Mouse (Mus musculus): ENCODE measurements around the gene Inka2. TPM values are rescaled to one million over a fixed set of nuclear protein-coding genes. Genes with fewer than 3 reads are reported as not detected.

Gene Inka2
- polyA plus RNA-seq, 1 experiment: 15.0 TPM

- no peak for DNase-seq
- Histone ChIP-seq H3K4me1 (ENCODE audit: control insufficient read depth, insufficient read depth, low read length) (peaks cover 2% of the 10 kb centered on the region), H3K4me3 (replicated peaks; ENCODE audit: insufficient read depth, low read depth, low read length) (no peak overlapping the region), H3K27me3 (ENCODE audit: control insufficient read depth, insufficient read depth, low read length) (no peaks in the 10 kb centered on the region), H3K27ac (ENCODE audit: insufficient read depth, low read length) (no peak overlapping the region)
- TF ChIP-seq CTCF (IDR thresholded peaks at IDR 0.05; ENCODE audit: borderline replicate concordance, insufficient read depth, low read depth, low read length): no peak
Observed at GRCm38 (mm10) chr3:105758098-105758497, 53.7 kb downstream of the Inka2 start.

GRCm38 (mm10) chr3:105758658-105759057 lies 54.3 kb downstream of the Inka2 start:
- no peak for DNase-seq
- Histone ChIP-seq H3K4me3 (replicated peaks; ENCODE audit: insufficient read depth, low read depth, low read length) (no peak overlapping the region), H3K4me1 (ENCODE audit: control insufficient read depth, insufficient read depth, low read length) (peaks cover 5% of the 10 kb centered on the region), H3K27ac (ENCODE audit: insufficient read depth, low read length) (no peak overlapping the region), H3K27me3 (ENCODE audit: control insufficient read depth, insufficient read depth, low read length) (no peaks in the 10 kb centered on the region)
- no peak for TF ChIP-seq POLR2A (IDR thresholded peaks at IDR 0.05; ENCODE audit: borderline replicate concordance, insufficient read depth, low read length)
- TF ChIP-seq CTCF (IDR thresholded peaks at IDR 0.05; ENCODE audit: borderline replicate concordance, insufficient read depth, low read depth, low read length): no peak
- WGBS: 53% methylated on average over 4 of the region's 4 CpGs

- H3K4me1 ChIP-seq (ENCODE audit: control insufficient read depth, insufficient read depth, low read length): peaks cover 5% of the 10 kb centered on the region
- no peak for DNase-seq
- 94% methylated on average over 3 of the region's 3 CpGs for WGBS
- no peak overlapping the region for H3K27ac ChIP-seq (ENCODE audit: insufficient read depth, low read length)
- TF ChIP-seq CTCF (IDR thresholded peaks at IDR 0.05; ENCODE audit: borderline replicate concordance, insufficient read depth, low read depth, low read length) (no peak), POLR2A (IDR thresholded peaks at IDR 0.05; ENCODE audit: borderline replicate concordance, insufficient read depth, low read length) (no peak)
- no peaks in the 10 kb centered on the region for H3K27me3 ChIP-seq (ENCODE audit: control insufficient read depth, insufficient read depth, low read length)
- H3K4me3 ChIP-seq (replicated peaks; ENCODE audit: insufficient read depth, low read depth, low read length): no peak overlapping the region
Observed at GRCm38 (mm10) chr3:105760063-105760462, 55.7 kb downstream of the Inka2 start.

GRCm38 (mm10) chr3:105763132-105763851 lies 58.9 kb downstream of the Inka2 start:
- Histone ChIP-seq H3K4me1 (ENCODE audit: control insufficient read depth, insufficient read depth, low read length) (peaks cover 3% of the 10 kb centered on the region), H3K27me3 (ENCODE audit: control insufficient read depth, insufficient read depth, low read length) (no peaks in the 10 kb centered on the region), H3K27ac (ENCODE audit: insufficient read depth, low read length) (no peak overlapping the region), H3K4me3 (replicated peaks; ENCODE audit: insufficient read depth, low read depth, low read length) (no peak overlapping the region)
- no peak for DNase-seq
- WGBS: 59% methylated on average over 4 of the region's 4 CpGs
- TF ChIP-seq CTCF (IDR thresholded peaks at IDR 0.05; ENCODE audit: borderline replicate concordance, insufficient read depth, low read depth, low read length) (no peak), POLR2A (IDR thresholded peaks at IDR 0.05; ENCODE audit: borderline replicate concordance, insufficient read depth, low read length) (no peak)

- no peak overlapping the region for H3K4me3 ChIP-seq (replicated peaks; ENCODE audit: insufficient read depth, low read depth, low read length)
- DNase-seq: no peak
- peaks cover under 1% of the 10 kb centered on the region; the same call in 1 of the 2 replicates for H3K4me1 ChIP-seq (ENCODE audit: control insufficient read depth, insufficient read depth, low read length)
- no peaks in the 10 kb centered on the region for H3K27me3 ChIP-seq (ENCODE audit: control insufficient read depth, insufficient read depth, low read length)
- TF ChIP-seq CTCF (IDR thresholded peaks at IDR 0.05; ENCODE audit: borderline replicate concordance, insufficient read depth, low read depth, low read length) (no peak), POLR2A (IDR thresholded peaks at IDR 0.05; ENCODE audit: borderline replicate concordance, insufficient read depth, low read length) (no peak)
- H3K27ac ChIP-seq (ENCODE audit: insufficient read depth, low read length): no peak overlapping the region
- WGBS: 64% methylated on average over 6 of the region's 6 CpGs
Observed at GRCm38 (mm10) chr3:105768529-105768928, 64.1 kb downstream of the Inka2 start.

GRCm38 (mm10) chr3:105769380-105769779 lies 65.0 kb downstream of the Inka2 start:
- Histone ChIP-seq H3K27me3 (ENCODE audit: control insufficient read depth, insufficient read depth, low read length) (no peaks in the 10 kb centered on the region), H3K4me3 (replicated peaks; ENCODE audit: insufficient read depth, low read depth, low read length) (no peak overlapping the region), H3K4me1 (ENCODE audit: control insufficient read depth, insufficient read depth, low read length) (no peaks in the 10 kb centered on the region), H3K27ac (ENCODE audit: insufficient read depth, low read length) (no peak overlapping the region)
- 72% methylated on average over 2 of the region's 2 CpGs for WGBS
- DNase-seq: no peak
- no peak for TF ChIP-seq POLR2A (IDR thresholded peaks at IDR 0.05; ENCODE audit: borderline replicate concordance, insufficient read depth, low read length)
- TF ChIP-seq CTCF (IDR thresholded peaks at IDR 0.05; ENCODE audit: borderline replicate concordance, insufficient read depth, low read depth, low read length): no peak

Other genes starting within 250 kb of the Inka2 start
- 12.6 and 13.8 TPM in 2 replicates for gene Ddx20, start 17.0 kb upstream of the Inka2 start, polyA plus RNA-seq (2012; rRNA removed)
- 60.9 and 66.2 TPM in 2 replicates for gene Rap1a, start 96.7 kb downstream of the Inka2 start, polyA plus RNA-seq (2012; rRNA removed)
- 0.43 and 0.52 TPM in 2 replicates for gene Adora3, start 166.3 kb downstream of the Inka2 start, polyA plus RNA-seq (2012; rRNA removed)
- gene Tmigd3, start 166.3 kb downstream of the Inka2 start, polyA plus RNA-seq (2012; rRNA removed): 0.52 TPM in 1 of 2 replicates, not detected in the other
- 0.40 and 0.72 TPM in 2 replicates for gene I830077J02Rik, start 228.1 kb downstream of the Inka2 start, polyA plus RNA-seq (2012; rRNA removed)